Mouse (Mus musculus) neutrophil, adult 5-6 weeks (primary cell): ENCODE data around the gene Ifi211. TPM values are rescaled to one million over a fixed set of nuclear protein-coding genes. Genes with fewer than 3 reads are reported as not detected.
A peak's percentile ranks its signal among the peaks of the same experiment; 100 is the strongest.
"Not testable (repeated sequence)": the region's sequence is repeated elsewhere in the genome, so short reads cannot be mapped to it uniquely, and the experiment has no call there.

Experiments
- ATAC-seq: fragments of 151-379, 151-347 bp; 2 replicates; pipeline ENCODE4 v1.8.0; 2017; ENCODE audit warnings: mild to moderate bottlenecking, moderate TSS enrichment; ENCODE audit not compliant: insufficient number of reproducible peaks, poor library complexity, low FRiP score, severe bottlenecking; ENCODE audit errors: extremely low read depth
- total RNA-seq: library from RNA; stranded (forward); fragments of 200-1000 nt; gene quantifications from 2 replicates; pipeline ENCODE4 v1.2.3, GENCODE M21; 2017

The Ifi211 gene
- total RNA-seq: 14.8 and 16.9 TPM in 2 replicates

GRCm38 (mm10) chr1:173912548-173913255, at the start of gene Ifi211:
Gene Ifi211, minus strand, starts transcription at chr1:173913046.
- peak; percentile 36; the same call in 1 of the 2 replicates for ATAC-seq

GRCm38 (mm10) chr1:173961491-173961890, 48.6 kb upstream of the Ifi211 start:
- ATAC-seq: not testable (repeated sequence)

GRCm38 (mm10) chr1:173959998-173960397, 47.2 kb upstream of the Ifi211 start:
- 0 out of 2 replicates have a peak, but pooled peaks have one; percentile 36 for ATAC-seq

- not testable (repeated sequence) for ATAC-seq
Measured at GRCm38 (mm10) chr1:173955839-173956527, 43.1 kb upstream of the Ifi211 start.

- ATAC-seq: no peak
Measured at GRCm38 (mm10) chr1:173955071-173955796, 42.4 kb upstream of the Ifi211 start.

- ATAC-seq: no peak
Measured at GRCm38 (mm10) chr1:173953563-173953962, 40.7 kb upstream of the Ifi211 start.

GRCm38 (mm10) chr1:173949044-173949443, 36.2 kb upstream of the Ifi211 start:
- ATAC-seq: peak; percentile 99

- not testable (repeated sequence) for ATAC-seq
Measured at GRCm38 (mm10) chr1:173942780-173943066, 29.9 kb upstream of the Ifi211 start.

GRCm38 (mm10) chr1:173941924-173942779, 29.3 kb upstream of the Ifi211 start, which contains the start of the genes Mndal and Ifi203:
Gene Mndal, minus strand, starts transcription at chr1:173942491.
Gene Ifi203, minus strand, starts transcription at chr1:173942672.
- peak; percentile 47; the same call in 1 of the 2 replicates for ATAC-seq

- ATAC-seq: peak; percentile 65; the same call in 1 of the 2 replicates
Measured at GRCm38 (mm10) chr1:173941522-173941921, 28.7 kb upstream of the Ifi211 start.

- peak; percentile 63; the same call in 1 of the 2 replicates for ATAC-seq
Measured at GRCm38 (mm10) chr1:173919279-173919678, 6.4 kb upstream of the Ifi211 start.

GRCm38 (mm10) chr1:173914559-173914958, 1.7 kb upstream of the Ifi211 start:
- no peak for ATAC-seq

- not testable (repeated sequence) for ATAC-seq
Measured at GRCm38 (mm10) chr1:173913256-173913791, 478 bp upstream of the Ifi211 start.

GRCm38 (mm10) chr1:173911808-173912464, 910 bp downstream of the Ifi211 start:
- ATAC-seq: no peak

- ATAC-seq: not testable (repeated sequence)
Measured at GRCm38 (mm10) chr1:173908390-173908789, 4.5 kb downstream of the Ifi211 start.

GRCm38 (mm10) chr1:173905885-173906284, 7.0 kb downstream of the Ifi211 start:
- ATAC-seq: peak; percentile 44

GRCm38 (mm10) chr1:173889741-173890140, 23.1 kb downstream of the Ifi211 start:
- not testable (repeated sequence) for ATAC-seq
